Mouse (Mus musculus): ENCODE measurements at regions not wholly inside any gene's neighbourhood (a gene's known extent, or its start where the extent isn't known, plus 50 kb on each side); places are given as distances from the start of the nearest gene placed in this dataset.

DNA sequence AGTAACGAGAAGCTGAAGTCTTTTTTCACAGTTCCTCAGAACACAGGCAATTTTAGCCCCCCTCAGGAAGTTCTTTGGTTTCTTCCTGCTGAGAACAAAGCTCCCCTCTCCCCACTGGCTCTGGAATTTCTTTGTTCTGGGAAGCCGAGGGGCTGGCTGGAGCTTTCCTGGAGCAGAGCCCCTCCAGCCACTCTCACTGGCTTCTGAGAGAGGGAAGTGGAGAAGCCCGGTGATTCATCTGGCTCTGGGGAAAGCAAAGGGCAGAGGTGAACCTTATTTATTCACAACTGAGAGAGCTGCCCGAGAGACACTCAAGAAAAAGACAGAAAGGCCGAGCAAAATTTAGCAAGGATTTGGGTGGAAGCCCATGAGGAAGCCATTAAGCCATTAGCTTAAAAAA is 63.9 kb downstream of the Ddx3x start:
- no peak overlapping the region for H3K4me3 ChIP-seq
- H3K9ac ChIP-seq = peak overlapping the region; percentile 53
- H3K4me2 ChIP-seq = peak overlapping the region; percentile 59
- H3K36me3 ChIP-seq (ENCODE audit: poor library complexity, severe bottlenecking) = no peaks in the 10 kb centered on the region
- peaks cover 6% of the 10 kb centered on the region; the same call in 1 of the 2 replicates for H3K27me3 ChIP-seq
- ATAC-seq = no peak
- WGBS = 2% methylated on average over 5 of the region's 5 CpGs
- H3K9me3 ChIP-seq (replicated peaks) = no peaks in the 10 kb centered on the region
- H3K4me1 ChIP-seq = peaks cover 17% of the 10 kb centered on the region
- peak overlapping the region; percentile 92 for H3K27ac ChIP-seq

DNA sequence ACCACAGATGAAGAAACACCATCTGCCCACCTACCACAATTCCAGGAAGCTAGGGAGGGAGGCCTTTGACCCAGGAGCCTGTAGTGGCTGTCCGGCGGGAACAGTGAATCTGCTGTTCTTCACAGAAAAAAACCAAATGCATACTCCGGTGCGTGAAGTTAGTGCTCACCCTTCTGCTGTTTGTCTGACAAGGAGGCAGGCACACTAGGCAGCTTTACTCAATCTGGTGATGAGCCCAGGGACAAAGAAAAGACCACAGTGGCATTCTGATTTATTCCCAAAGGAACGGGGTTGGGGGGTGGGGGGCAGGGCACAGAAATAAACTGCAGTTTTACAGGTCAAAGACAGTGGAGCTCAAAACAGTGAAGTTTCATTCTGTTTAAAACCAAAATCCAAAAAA is 64.4 kb downstream of the Ddx3x start:
- H3K4me1 ChIP-seq = peaks cover 17% of the 10 kb centered on the region
- WGBS = 12% methylated on average over 5 of the region's 5 CpGs
- peak overlapping the region; percentile 92 for H3K27ac ChIP-seq
- no peaks in the 10 kb centered on the region for H3K36me3 ChIP-seq (ENCODE audit: poor library complexity, severe bottlenecking)
- H3K4me3 ChIP-seq = no peak overlapping the region
- H3K27me3 ChIP-seq = peaks cover 6% of the 10 kb centered on the region; the same call in 1 of the 2 replicates
- peak overlapping the region; percentile 59 for H3K4me2 ChIP-seq
- H3K9me3 ChIP-seq (replicated peaks) = no peaks in the 10 kb centered on the region
- peak overlapping the region; percentile 53 for H3K9ac ChIP-seq
- ATAC-seq = no peak

DNA sequence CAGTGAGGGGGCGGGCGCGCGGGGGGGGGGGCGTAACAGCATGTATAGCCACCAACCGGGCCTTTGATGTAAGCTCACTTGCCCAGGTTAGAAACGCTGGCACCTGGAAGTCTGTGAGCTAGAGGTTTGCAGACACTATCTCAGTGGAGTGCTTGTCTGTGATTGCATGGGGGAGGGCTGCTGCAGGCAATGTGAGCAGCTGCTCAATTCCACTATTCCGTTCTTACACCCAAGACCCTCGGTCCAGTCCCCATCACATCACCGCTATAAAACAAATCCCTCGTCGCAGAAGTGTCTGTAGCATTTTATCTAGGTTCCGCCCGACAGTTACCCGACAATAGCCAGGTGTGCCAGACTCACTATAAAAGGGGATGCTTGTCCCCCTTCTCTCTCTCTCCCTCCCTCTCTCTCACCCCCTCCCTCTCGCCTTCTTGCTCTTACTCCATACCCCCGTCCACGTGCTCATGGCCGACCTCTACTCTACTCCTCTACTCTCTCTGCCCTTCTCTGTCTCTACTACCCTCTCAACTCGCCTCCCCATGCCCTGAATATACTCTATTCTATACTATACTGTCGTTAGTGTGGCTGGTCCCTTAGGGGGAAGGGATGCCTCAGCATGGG is 65.4 kb downstream of the Ddx3x start:
- H3K9ac ChIP-seq = peak overlapping the region; percentile 50
- peaks cover 17% of the 10 kb centered on the region for H3K4me1 ChIP-seq
- H3K4me2 ChIP-seq = peak overlapping the region; percentile 59
- peak overlapping the region; percentile 92 for H3K27ac ChIP-seq
- H3K9me3 ChIP-seq (replicated peaks) = no peaks in the 10 kb centered on the region
- peaks cover 11% of the 10 kb centered on the region; the same call in 1 of the 2 replicates for H3K27me3 ChIP-seq
- peak overlapping the region; percentile 41 for H3K4me3 ChIP-seq
- no peaks in the 10 kb centered on the region for H3K36me3 ChIP-seq (ENCODE audit: poor library complexity, severe bottlenecking)
- WGBS = 6% methylated on average over 21 of the region's 21 CpGs
- ATAC-seq = peak; percentile 48

DNA sequence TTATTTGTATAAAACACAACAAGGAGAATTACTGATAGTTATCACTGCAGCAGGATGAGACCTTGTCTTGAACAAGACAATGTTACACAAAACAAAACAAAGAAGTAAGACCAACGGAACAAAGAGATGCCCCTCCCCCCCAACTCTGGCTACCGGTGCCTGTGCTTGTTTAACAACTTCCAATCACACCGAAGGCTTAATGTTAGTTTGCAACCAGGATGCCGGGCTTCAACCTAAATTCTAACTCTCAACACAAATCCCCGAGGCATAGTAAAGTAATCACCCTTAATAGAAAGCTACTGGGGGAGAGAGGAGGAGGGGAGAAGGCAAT is 65.9 kb downstream of the Ddx3x start:
- 4% methylated on average over 5 of the region's 5 CpGs for WGBS
- Histone ChIP-seq H3K9me3 (replicated peaks) (no peaks in the 10 kb centered on the region), H3K36me3 (ENCODE audit: poor library complexity, severe bottlenecking) (no peaks in the 10 kb centered on the region), H3K4me2 (peak overlapping the region; percentile 59), H3K4me1 (peaks cover 17% of the 10 kb centered on the region), H3K9ac (peak overlapping the region; percentile 50), H3K27ac (peak overlapping the region; percentile 92), H3K4me3 (peak overlapping the region; percentile 41), H3K27me3 (peaks cover 12% of the 10 kb centered on the region; the same call in 1 of the 2 replicates)
- peak; percentile 13 for ATAC-seq

DNA sequence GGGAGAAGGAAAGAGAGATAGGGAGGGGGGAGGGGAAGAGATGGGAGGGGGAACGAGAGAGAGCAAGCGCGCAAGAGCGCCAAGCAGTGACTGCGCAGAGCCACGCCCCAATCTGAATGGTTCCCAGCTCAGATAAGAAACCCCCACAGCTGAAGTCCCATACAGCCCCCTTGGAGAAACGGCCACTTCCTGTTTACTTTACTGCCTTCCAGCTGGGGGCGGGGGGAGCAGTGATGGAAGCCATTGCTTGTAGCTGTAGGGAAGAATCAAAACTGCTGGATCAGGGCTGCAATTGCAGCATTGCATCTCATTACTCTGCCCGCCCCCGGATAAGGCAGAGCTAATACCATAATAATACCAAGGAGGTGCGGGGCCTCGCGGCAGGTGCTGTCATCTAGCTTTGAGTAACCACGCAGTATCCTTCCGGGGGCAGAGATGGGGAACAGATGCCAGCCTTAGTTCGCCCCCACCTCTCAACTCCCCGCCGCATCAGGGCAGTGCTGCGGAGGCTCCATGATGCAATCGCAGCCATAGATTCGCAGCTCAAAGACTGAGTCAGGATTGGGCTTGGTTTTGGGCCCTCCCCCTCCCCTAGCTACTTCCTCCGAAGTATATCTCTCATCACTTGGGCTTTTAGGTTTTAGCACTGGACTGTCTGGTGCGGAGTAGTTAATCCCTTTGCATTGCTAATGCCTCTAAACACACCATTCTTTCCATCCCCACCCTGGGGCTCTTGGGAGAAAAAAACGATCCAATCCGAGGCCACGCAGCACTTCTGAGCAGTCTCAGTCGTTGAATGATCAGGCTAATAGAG is 66.5 kb downstream of the Ddx3x start:
- H3K4me1 ChIP-seq = peaks cover 17% of the 10 kb centered on the region
- WGBS = 7% methylated on average over 27 of the region's 27 CpGs
- H3K9ac ChIP-seq = peak overlapping the region; percentile 61
- H3K27me3 ChIP-seq = peaks cover 12% of the 10 kb centered on the region; the same call in 1 of the 2 replicates
- H3K27ac ChIP-seq = peak overlapping the region; percentile 92
- peak; percentile 93 for ATAC-seq
- peak overlapping the region; percentile 41 for H3K4me3 ChIP-seq
- no peaks in the 10 kb centered on the region for H3K9me3 ChIP-seq (replicated peaks)
- no peaks in the 10 kb centered on the region for H3K36me3 ChIP-seq (ENCODE audit: poor library complexity, severe bottlenecking)
- peak overlapping the region; percentile 59 for H3K4me2 ChIP-seq

GRCm38 (mm10) chrX:13348415-13348814 is 67.6 kb downstream of the Ddx3x start:
- H3K27ac ChIP-seq = no peak overlapping the region
- H3K4me3 ChIP-seq = no peak overlapping the region
- H3K9me3 ChIP-seq (replicated peaks) = no peaks in the 10 kb centered on the region
- H3K9ac ChIP-seq = no peak overlapping the region
- 77% methylated on average over 1 of the region's 1 CpGs for WGBS
- peaks cover 12% of the 10 kb centered on the region; the same call in 1 of the 2 replicates for H3K27me3 ChIP-seq
- ATAC-seq = no peak
- H3K4me2 ChIP-seq = no peak overlapping the region
- H3K4me1 ChIP-seq = peaks cover 17% of the 10 kb centered on the region
- no peaks in the 10 kb centered on the region for H3K36me3 ChIP-seq (ENCODE audit: poor library complexity, severe bottlenecking)

DNA sequence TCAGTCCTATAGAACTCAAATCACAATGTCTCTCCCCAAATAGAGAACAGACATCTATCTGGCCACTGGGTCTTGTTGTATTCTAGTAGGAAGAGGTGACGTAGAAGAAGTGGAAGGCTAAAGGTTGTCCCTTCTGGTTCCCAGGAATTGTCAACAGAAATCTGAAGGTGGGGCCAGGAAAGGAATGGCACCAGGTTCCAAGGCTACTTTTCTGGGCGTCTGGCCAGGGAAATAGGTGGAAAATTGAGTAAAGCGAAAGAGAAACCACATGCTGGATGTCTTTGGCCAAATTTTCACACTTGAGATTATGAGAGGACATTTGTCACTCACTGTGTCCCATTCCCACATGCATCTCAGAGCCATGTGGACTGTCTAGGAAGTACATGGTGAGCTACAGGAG is 69.7 kb downstream of the Ddx3x start:
- ATAC-seq = no peak
- no peak overlapping the region for H3K4me3 ChIP-seq
- no peak overlapping the region for H3K4me2 ChIP-seq
- H3K4me1 ChIP-seq = peaks cover 9% of the 10 kb centered on the region
- H3K9me3 ChIP-seq (replicated peaks) = no peaks in the 10 kb centered on the region
- H3K27me3 ChIP-seq = peaks cover 12% of the 10 kb centered on the region; the same call in 1 of the 2 replicates
- no peak overlapping the region for H3K27ac ChIP-seq
- WGBS = 82% methylated on average over 3 of the region's 3 CpGs
- H3K36me3 ChIP-seq (ENCODE audit: poor library complexity, severe bottlenecking) = no peaks in the 10 kb centered on the region
- no peak overlapping the region for H3K9ac ChIP-seq

DNA sequence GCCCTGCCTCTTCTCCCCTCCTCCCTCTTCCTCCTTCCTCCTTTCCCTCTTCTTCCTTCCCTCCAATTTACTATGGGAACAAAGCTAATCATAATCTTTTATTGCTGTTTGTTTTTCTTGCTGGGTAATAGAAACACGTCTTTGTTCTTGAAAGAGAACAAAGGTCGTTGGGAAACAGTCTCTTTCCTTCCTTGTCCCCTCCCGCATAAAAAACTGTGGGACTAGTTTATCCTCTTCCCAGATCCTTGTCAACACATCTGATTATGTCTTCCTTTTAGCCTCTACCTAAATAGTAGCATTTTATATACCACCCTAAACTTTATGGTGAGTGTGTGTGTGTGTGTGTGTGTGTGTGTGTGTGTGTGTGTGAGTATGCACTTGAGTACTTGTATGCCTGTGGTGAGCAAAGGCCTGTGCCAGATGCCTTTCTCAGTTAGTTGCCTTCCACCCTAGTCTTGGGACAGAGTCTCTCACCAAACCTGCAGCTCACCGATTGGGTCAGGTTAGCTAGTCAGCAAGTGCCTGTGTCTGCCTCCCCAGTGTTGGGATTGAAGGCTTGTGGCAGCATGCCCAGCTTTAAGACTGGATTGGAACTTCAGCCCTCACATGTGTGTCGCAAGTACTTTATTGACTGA is 76.5 kb downstream of the Ddx3x start:
- no peaks in the 10 kb centered on the region for H3K9me3 ChIP-seq (replicated peaks)
- no peaks in the 10 kb centered on the region for H3K27me3 ChIP-seq
- H3K9ac ChIP-seq = no peak overlapping the region
- ATAC-seq = no peak
- no peaks in the 10 kb centered on the region for H3K4me1 ChIP-seq
- no peaks in the 10 kb centered on the region for H3K36me3 ChIP-seq (ENCODE audit: poor library complexity, severe bottlenecking)
- H3K27ac ChIP-seq = no peak overlapping the region
- 84% methylated on average over 5 of the region's 5 CpGs for WGBS
- no peak overlapping the region for H3K4me3 ChIP-seq
- no peak overlapping the region for H3K4me2 ChIP-seq

DNA sequence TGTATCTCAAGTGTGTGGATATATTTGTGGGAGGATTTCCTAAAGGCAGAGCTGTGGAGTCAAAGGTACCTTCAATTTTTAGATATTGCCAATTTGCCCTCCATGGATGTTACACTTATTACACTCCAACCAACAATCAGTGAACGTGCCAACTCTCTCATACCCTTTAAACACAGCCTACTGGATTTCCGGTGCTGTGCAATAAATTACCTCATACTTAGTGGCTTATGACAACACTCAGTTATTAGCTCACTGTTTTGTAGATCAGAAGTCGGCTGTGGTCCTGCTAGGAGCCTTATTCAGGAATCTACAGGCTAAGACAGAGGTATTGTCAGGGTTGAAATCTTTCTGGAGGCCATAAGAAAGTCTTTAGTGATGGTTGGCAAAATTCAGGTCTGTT is 77.2 kb downstream of the Ddx3x start:
- Histone ChIP-seq H3K4me1 (no peaks in the 10 kb centered on the region), H3K4me2 (no peak overlapping the region), H3K27ac (no peak overlapping the region), H3K9ac (no peak overlapping the region), H3K27me3 (no peaks in the 10 kb centered on the region), H3K9me3 (replicated peaks) (no peaks in the 10 kb centered on the region), H3K36me3 (ENCODE audit: poor library complexity, severe bottlenecking) (no peaks in the 10 kb centered on the region), H3K4me3 (no peak overlapping the region)
- 86% methylated on average over 3 of the region's 3 CpGs for WGBS
- ATAC-seq = no peak

- no peaks in the 10 kb centered on the region for H3K9me3 ChIP-seq (replicated peaks)
- no peaks in the 10 kb centered on the region for H3K27me3 ChIP-seq
- ATAC-seq = no peak
- no peak overlapping the region for H3K27ac ChIP-seq
- 93% methylated on average over 5 of the region's 5 CpGs for WGBS
- H3K4me2 ChIP-seq = no peak overlapping the region
- H3K4me1 ChIP-seq = no peaks in the 10 kb centered on the region
- no peak overlapping the region for H3K9ac ChIP-seq
- no peak overlapping the region for H3K4me3 ChIP-seq
- H3K36me3 ChIP-seq (ENCODE audit: poor library complexity, severe bottlenecking) = no peaks in the 10 kb centered on the region
Observed at GRCm38 (mm10) chrX:13360436-13360835, 79.7 kb downstream of the Ddx3x start.

DNA sequence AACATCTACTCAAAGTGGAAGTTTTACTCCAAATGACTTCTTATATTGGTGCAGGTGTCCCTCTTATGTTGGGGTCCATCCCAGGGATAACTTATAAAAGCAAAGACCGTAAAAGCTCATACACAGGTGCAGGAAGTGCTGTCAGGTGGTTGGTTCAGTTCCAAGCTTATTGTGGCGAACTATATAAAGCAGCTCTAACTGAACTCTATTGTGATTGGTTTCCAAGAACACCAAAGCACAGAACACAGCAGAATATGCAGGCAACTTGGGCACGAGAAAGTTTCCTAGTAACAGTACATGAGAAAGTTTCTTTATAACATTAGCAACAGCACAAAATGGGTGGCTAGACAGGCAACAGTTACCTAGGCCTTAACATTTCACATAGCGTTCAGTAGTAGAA is 89.5 kb downstream of the Ddx3x start:
- no peak for ATAC-seq
- H3K9me3 ChIP-seq (replicated peaks) = no peaks in the 10 kb centered on the region
- H3K36me3 ChIP-seq (ENCODE audit: poor library complexity, severe bottlenecking) = no peaks in the 10 kb centered on the region
- H3K4me2 ChIP-seq = no peak overlapping the region
- no peak overlapping the region for H3K4me3 ChIP-seq
- no peaks in the 10 kb centered on the region for H3K4me1 ChIP-seq
- 0 out of 2 replicates have a peak, but pooled peaks cover 2% of the 10 kb centered on the region for H3K27me3 ChIP-seq
- H3K27ac ChIP-seq = no peak overlapping the region
- WGBS = 86% methylated on average over 4 of the region's 4 CpGs
- H3K9ac ChIP-seq = no peak overlapping the region

DNA sequence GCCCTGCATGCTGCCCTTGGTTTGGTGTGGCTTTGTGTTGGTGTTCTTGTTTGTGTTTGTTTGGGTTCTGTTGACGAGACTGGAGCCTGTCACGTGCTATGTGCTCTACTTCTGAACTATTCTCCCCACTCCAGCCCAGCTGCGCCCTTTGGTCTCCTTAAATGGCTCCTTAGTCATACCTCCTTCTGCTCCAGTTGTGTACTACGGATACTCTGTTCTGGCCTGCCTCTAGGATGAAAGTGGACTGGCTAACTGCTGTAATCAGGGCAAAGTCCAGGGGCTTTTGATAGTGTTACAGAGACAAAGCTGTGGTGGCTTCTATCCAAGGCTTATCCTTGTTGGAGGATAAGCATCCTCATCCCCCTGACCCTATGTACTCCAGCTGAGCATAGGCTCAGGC is 92.0 kb downstream of the Ddx3x start:
- Histone ChIP-seq H3K4me1 (no peaks in the 10 kb centered on the region), H3K4me2 (no peak overlapping the region), H3K27me3 (no peaks in the 10 kb centered on the region), H3K36me3 (ENCODE audit: poor library complexity, severe bottlenecking) (no peaks in the 10 kb centered on the region), H3K9ac (no peak overlapping the region), H3K9me3 (replicated peaks) (no peaks in the 10 kb centered on the region), H3K4me3 (no peak overlapping the region), H3K27ac (no peak overlapping the region)
- WGBS = 64% methylated on average over 4 of the region's 4 CpGs
- ATAC-seq = no peak

Data from forebrain, embryonic 13.5 days (tissue).